Mouse (Mus musculus): ENCODE measurements around the gene Egln3.

DNA sequence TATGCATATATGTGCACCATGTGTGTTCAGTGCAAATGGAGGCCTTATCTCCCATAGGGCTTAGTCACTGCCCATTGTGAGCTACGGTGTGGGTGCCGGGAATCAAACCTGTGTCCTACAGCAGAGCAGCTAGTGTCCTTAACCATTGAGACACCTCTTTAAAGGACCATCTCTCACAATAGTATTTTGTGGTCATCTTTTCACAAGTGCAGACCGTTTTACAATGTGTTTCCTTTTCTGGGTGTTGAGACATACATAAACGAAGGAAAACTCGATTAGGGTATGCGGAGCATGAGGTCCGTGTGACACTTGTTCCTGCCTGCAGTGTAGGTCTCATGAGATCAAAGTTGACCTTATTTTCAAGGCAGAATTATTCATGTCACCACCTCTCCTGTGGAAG, 44.2 kb upstream of the Egln3 start:
- TF ChIP-seq CTCF (IDR thresholded peaks at IDR 0.05; ENCODE audit: low read depth) (no peak), EP300 (IDR thresholded peaks at IDR 0.05; ENCODE audit: low read depth) (no peak)
